Mouse (Mus musculus) CD8-positive naive resting alpha-beta T cell, adult 57 days (primary cell): ENCODE results near the gene Acp6. TPM values are rescaled to one million over a fixed set of nuclear protein-coding genes. Genes with fewer than 3 reads are reported as not detected.

ENCODE experiments used
- total RNA-seq: library from RNA; stranded (reverse); gene quantifications from one replicate; pipeline ENCODE4 v1.2.4, GENCODE M21; 2023

Acp6 gene
- 60.0 TPM for total RNA-seq

GRCm38 (mm10) chr3:97158611-97159508, at the start of gene Acp6:
Gene Acp6 (plus strand): TSS chr3:97158777.

Other genes starting within 250 kb of the Acp6 start
- not detected for gene Gja8, start 232.8 kb upstream of the Acp6 start, total RNA-seq
- gene Bcl9, start 139.1 kb downstream of the Acp6 start, total RNA-seq: 43.7 TPM